Mouse (Mus musculus) CH12.LX (cell line): ENCODE results near the gene Smyd4. TPM values are rescaled to one million over a fixed set of nuclear protein-coding genes. Genes with fewer than 3 reads are reported as not detected.

Source experiments
- DNase-seq: peaks from one replicate; pipeline ENCODE4 v3.0.0-alpha.2; 2013; ENCODE audit errors: extremely low read depth
- H3K27ac ChIP-seq: 2 replicates; pipeline ENCODE4 v1.5.1; 2012; ENCODE audit warnings: low read depth, mild to moderate bottlenecking, control low read depth, moderate library complexity; ENCODE audit not compliant: insufficient read depth
- H3K27me3 ChIP-seq: replicated peaks from 2 replicates; pipeline ENCODE3; 2012; ENCODE audit warnings: inconsistent platforms
- H3K36me3 ChIP-seq, 2 experiments: replicated peaks in 1 of 2; 2 replicates each; pipeline versions ENCODE3 to v1.6.1; 2012; ENCODE audit warnings: inconsistent platforms in 1 of 2, low read length in 1 of 2, mild to moderate bottlenecking in 1 of 2, mixed read lengths in 1 of 2, moderate library complexity in 1 of 2; ENCODE audit not compliant: control insufficient read depth in 1 of 2, insufficient read depth in 1 of 2
- H3K4me1 ChIP-seq, 2 experiments: 2 replicates each; pipeline ENCODE4 v1.6.1; 2012; ENCODE audit warnings: inconsistent platforms in 1 of 2, moderate library complexity in 1 of 2; ENCODE audit not compliant: insufficient read depth in 2 of 2, control insufficient read depth in 1 of 2
- H3K4me2 ChIP-seq: 2 replicates; pipeline ENCODE4 v1.6.1; 2012; ENCODE audit warnings: low read depth, mild to moderate bottlenecking, control low read depth; ENCODE audit not compliant: poor library complexity, insufficient read depth, severe bottlenecking
- H3K4me3 ChIP-seq, 3 experiments: fragments of 150-350 bp in 1 of 3; sonication (generic) in 1 of 3; replicated peaks in 1 of 3; 2 replicates each; pipeline versions ENCODE3 to v1.5.1; 2011 to 2012; ENCODE audit warnings: low read depth in 2 of 3, low read length in 2 of 3, mild to moderate bottlenecking in 2 of 3, moderate library complexity in 2 of 3, control low read depth in 1 of 3, improper control_type of control experiment in 1 of 3, inconsistent platforms in 1 of 3, mixed read lengths in 1 of 3; ENCODE audit not compliant: poor library complexity in 1 of 3
- H3K79me2 ChIP-seq: replicated peaks from 2 replicates; pipeline ENCODE4 v1.6.1; 2012; ENCODE audit warnings: mild to moderate bottlenecking, moderate library complexity; ENCODE audit not compliant: control insufficient read depth, poor library complexity, insufficient read depth, severe bottlenecking; ENCODE audit errors: extremely low read depth
- H3K9ac ChIP-seq: 2 replicates; pipeline ENCODE4 v1.6.1; 2012; ENCODE audit warnings: low read depth, mild to moderate bottlenecking, control low read depth, moderate library complexity; ENCODE audit not compliant: insufficient read depth
- H3K9me3 ChIP-seq: replicated peaks from 2 replicates; pipeline ENCODE3; 2012; ENCODE audit warnings: low read length, inconsistent platforms, mixed read lengths
- BHLHE40 ChIP-seq: IDR thresholded peaks from 2 replicates; pipeline ENCODE4 v1.6.1; 2011; ENCODE audit warnings: mild to moderate bottlenecking, low read depth, low read length, improper control_type of control experiment
- CHD2 ChIP-seq: IDR thresholded peaks from 2 replicates; pipeline ENCODE4 v1.6.1; 2011; ENCODE audit warnings: low read length, improper control_type of control experiment
- CTCF ChIP-seq, 2 experiments: IDR thresholded peaks in 1 of 2; conservative IDR thresholded peaks in 1 of 2; 2 replicates each; pipeline ENCODE4 v1.5.1; 2011 to 2012; ENCODE audit warnings: low read depth in 2 of 2, low read length in 2 of 2, improper control_type of control experiment in 1 of 2, inconsistent platforms in 1 of 2, mild to moderate bottlenecking in 1 of 2, moderate library complexity in 1 of 2
- ETS1 ChIP-seq: conservative IDR thresholded peaks from 2 replicates; pipeline ENCODE4 v1.6.1; 2012; ENCODE audit warnings: low read depth, mild to moderate bottlenecking, inconsistent platforms, low read length, improper control_type of control experiment, moderate library complexity
- JUN ChIP-seq: IDR thresholded peaks from 2 replicates; pipeline ENCODE4 v1.6.1; 2011; ENCODE audit warnings: low read depth, mild to moderate bottlenecking, low read length, improper control_type of control experiment, moderate library complexity; ENCODE audit not compliant: insufficient read depth
- MAFK ChIP-seq: IDR thresholded peaks from 2 replicates; pipeline ENCODE4 v1.6.1; 2011; ENCODE audit warnings: low read length, improper control_type of control experiment; ENCODE audit not compliant: insufficient replicate concordance
- MAX ChIP-seq: IDR thresholded peaks from 2 replicates; pipeline ENCODE4 v1.6.1; 2011; ENCODE audit warnings: low read length, improper control_type of control experiment
- MAZ ChIP-seq: IDR thresholded peaks from 2 replicates; pipeline ENCODE4 v1.6.1; 2012; ENCODE audit warnings: low read depth, mild to moderate bottlenecking, inconsistent platforms, low read length, improper control_type of control experiment, moderate library complexity
- MYC ChIP-seq: IDR thresholded peaks from 2 replicates; pipeline ENCODE4 v1.6.1; 2011; ENCODE audit warnings: low read depth, mild to moderate bottlenecking, improper control_type of control experiment, low read length
- NELFE ChIP-seq: IDR thresholded peaks from 2 replicates; pipeline ENCODE4 v1.6.1; 2011; ENCODE audit warnings: low read depth, low read length, improper control_type of control experiment
- PAX5 ChIP-seq: IDR thresholded peaks from 2 replicates; pipeline ENCODE4 v1.6.1; 2012; ENCODE audit warnings: low read length, inconsistent platforms, mixed read lengths
- POLR2A ChIP-seq: IDR thresholded peaks from 2 replicates; pipeline ENCODE4 v1.6.1; 2011; ENCODE audit warnings: low read depth, mild to moderate bottlenecking, improper control_type of control experiment, low read length
- POLR2AphosphoS2 ChIP-seq: IDR thresholded peaks from 2 replicates; pipeline ENCODE4 v1.6.1; 2011; ENCODE audit warnings: low read depth, low read length, improper control_type of control experiment
- RAD21 ChIP-seq: IDR thresholded peaks from 2 replicates; pipeline ENCODE4 v1.6.1; 2011; ENCODE audit warnings: low read depth, mild to moderate bottlenecking, low read length, improper control_type of control experiment, moderate library complexity
- TBP ChIP-seq: conservative IDR thresholded peaks from 2 replicates; pipeline ENCODE4 v1.6.1; 2011; ENCODE audit warnings: low read depth, low read length, improper control_type of control experiment
- TCF12 ChIP-seq: IDR thresholded peaks from 2 replicates; pipeline ENCODE4 v1.6.1; 2014; ENCODE audit warnings: low read depth, mild to moderate bottlenecking, inconsistent platforms, low read length, improper control_type of control experiment
- UBTF ChIP-seq: IDR thresholded peaks from 2 replicates; pipeline ENCODE4 v1.6.1; 2012; ENCODE audit warnings: low read depth, mild to moderate bottlenecking, inconsistent platforms, low read length, improper control_type of control experiment, moderate library complexity
- ZC3H11A ChIP-seq: IDR thresholded peaks from 2 replicates; pipeline ENCODE4 v1.6.1; 2012; ENCODE audit warnings: low read depth, mild to moderate bottlenecking, inconsistent platforms, low read length, improper control_type of control experiment
- ZKSCAN1 ChIP-seq: IDR thresholded peaks from 2 replicates; pipeline ENCODE4 v1.6.1; 2012; ENCODE audit warnings: low read depth, inconsistent platforms, low read length, improper control_type of control experiment, borderline replicate concordance
- ZMIZ1 ChIP-seq: IDR thresholded peaks from 2 replicates; pipeline ENCODE4 v1.6.1; 2012; ENCODE audit warnings: low read depth, mild to moderate bottlenecking, inconsistent platforms, low read length, improper control_type of control experiment
- dilution Hi-C: fragments of 300-500 bp; cut with MboI; formaldehyde crosslinking; loops from 2 replicates; pipeline ENCODE4 v1.14.3; 2020; ENCODE audit warnings: low sequenced_read_pairs; ENCODE audit not compliant: extremely low pct_unique_long_range_greater_than_20kb, extremely low pct_ligation_motif_present
- in situ Hi-C: fragments of 300-500 bp; cut with MboI; formaldehyde crosslinking; loops from 3 replicates; pipeline ENCODE4 v1.14.3; 2019; ENCODE audit warnings: low sequenced_read_pairs, low pct_ligation_motif_present, low pct_unique_long_range_greater_than_20kb, mixed read lengths
- polyA plus RNA-seq: library from polyadenylated mRNA; unstranded; fragments of >175 nt; gene quantifications from 2 replicates; pipeline ENCODE4 v1.2.1, GENCODE M21; 2012; ENCODE audit warnings: low read depth; ENCODE audit not compliant: insufficient read length
- total RNA-seq, 2 experiments: library from RNA; depleted of rRNA; stranded (reverse); fragments of 300-350 nt in 1 of 2; fragments of >200 nt in 1 of 2; gene quantifications; 2 replicates each; pipeline ENCODE4 v1.2.3; 2012 to 2014

Smyd4 gene
- total and polyA plus RNA-seq, 3 experiments = 11.8 to 15.4 (median 13.9) TPM

GRCm38 (mm10) chr11:75355475-75355874, 7.2 kb downstream of the Smyd4 start:
- no peak overlapping the region for H3K9ac ChIP-seq
- no peak overlapping the region for H3K4me2 ChIP-seq
- no peaks in the 10 kb centered on the region for H3K27me3 ChIP-seq
- peaks cover 2% of the 10 kb centered on the region for H3K79me2 ChIP-seq
- H3K4me3 ChIP-seq = no peak overlapping the region
- peaks cover 12 to 40% of the 10 kb centered on the region in 2 experiments for H3K36me3 ChIP-seq
- DNase-seq = no peak
- dilution Hi-C loops = no loop called here
- H3K4me1 ChIP-seq = peaks cover 4 to 11% of the 10 kb centered on the region in 2 experiments; a peak in 3 of 4 replicates
- H3K27ac ChIP-seq = no peak overlapping the region
- TF ChIP-seq BHLHE40 (no peak), CHD2 (no peak), PAX5 (no peak), ZC3H11A (no peak), MAZ (no peak), ETS1 (no peak), ZMIZ1 (no peak), ZKSCAN1 (no peak), MYC (no peak), MAFK (no peak)
- H3K9me3 ChIP-seq = no peaks in the 10 kb centered on the region
- in situ Hi-C loops = no loop called here

- Histone ChIP-seq H3K27me3 (no peaks in the 10 kb centered on the region), H3K9me3 (no peaks in the 10 kb centered on the region), H3K27ac (no peak overlapping the region), H3K79me2 (no peaks in the 10 kb centered on the region), H3K4me2 (no peak overlapping the region), H3K9ac (no peak overlapping the region), H3K36me3 (peaks cover 0 to 12% of the 10 kb centered on the region in 2 experiments)
- in situ Hi-C loops = no loop called here
- dilution Hi-C loops = no loop called here
- TF ChIP-seq RAD21 (no peak), CTCF (conservative IDR thresholded peaks at IDR 0.05 in 1 of 2, IDR thresholded peaks at IDR 0.05 in 1 of 2; ENCODE audit: low read depth in 2 of 2, low read length in 2 of 2) (no peak), TBP (no peak), MAZ (no peak), ZMIZ1 (no peak), JUN (no peak), POLR2A (no peak), POLR2AphosphoS2 (no peak), NELFE (no peak), CHD2 (no peak), ETS1 (no peak), UBTF (no peak), MAX (no peak), PAX5 (no peak), TCF12 (no peak)
- TF ChIP-seq, all 38 proteins: peak for 0
- peaks cover 0 to 7% of the 10 kb centered on the region in 2 experiments; a peak in 2 of 4 replicates for H3K4me1 ChIP-seq
- DNase-seq = peak; percentile 24
- H3K4me3 ChIP-seq = no peak overlapping the region
Observed at GRCm38 (mm10) chr11:75377125-75377524, 28.9 kb downstream of the Smyd4 start.
